Mouse (Mus musculus) monocyte, adult 2 months (primary cell): ENCODE measurements at regions not wholly inside any gene's neighbourhood (a gene's known extent, or its start where the extent isn't known, plus 50 kb on each side); places are given as distances from the start of the nearest gene placed in this dataset.

Experiments used
- DNase-seq, 2 experiments: peaks; one replicate each; pipeline ENCODE4 v3.0.0; 2022; ENCODE audit warnings: low spot score in 2 of 2, low read depth in 1 of 2

GRCm38 (mm10) chrX:106985684-106986083, 65.3 kb downstream of the Lpar4 start:
- no peak for DNase-seq

DNA sequence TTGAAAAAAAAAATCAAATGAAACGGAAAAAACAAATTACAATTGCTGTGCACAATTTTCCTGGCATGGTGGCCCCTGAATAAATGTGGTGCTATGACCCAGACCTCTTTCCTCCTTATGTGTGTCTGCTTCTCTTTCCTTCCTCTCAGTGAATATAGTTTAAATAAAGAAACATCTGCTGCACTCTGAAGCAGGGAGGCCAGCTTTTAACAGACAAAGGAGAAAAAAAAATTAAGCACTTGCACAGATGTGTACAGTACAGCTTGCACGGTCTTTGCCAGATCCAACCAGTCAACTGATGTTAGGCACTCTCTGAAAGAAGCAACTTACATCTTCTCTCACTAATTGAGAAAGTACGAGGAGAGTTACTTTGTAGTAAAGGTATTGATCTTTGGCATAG, 66.4 kb downstream of the Lpar4 start:
- no peak for DNase-seq

DNA sequence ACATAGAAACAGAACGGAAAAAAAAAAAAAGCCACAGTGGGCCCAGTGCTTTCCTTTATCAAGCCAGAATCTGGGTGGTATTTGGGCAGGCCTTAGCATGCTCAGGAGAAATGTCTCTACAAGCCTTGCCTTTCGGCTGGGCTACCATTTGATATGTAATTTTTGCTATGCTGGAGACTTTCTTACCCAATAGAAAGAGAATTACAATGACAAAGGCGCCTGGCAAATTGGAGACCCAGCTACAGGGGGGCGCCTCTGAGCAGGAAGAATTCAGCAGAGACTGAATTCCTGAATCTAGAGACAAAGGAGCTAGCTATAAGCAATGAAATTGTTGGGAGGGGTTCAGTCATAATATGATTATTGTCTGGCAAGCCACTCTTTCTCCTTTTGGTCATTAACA, 67.4 kb downstream of the Lpar4 start:
- DNase-seq: no peak

DNA sequence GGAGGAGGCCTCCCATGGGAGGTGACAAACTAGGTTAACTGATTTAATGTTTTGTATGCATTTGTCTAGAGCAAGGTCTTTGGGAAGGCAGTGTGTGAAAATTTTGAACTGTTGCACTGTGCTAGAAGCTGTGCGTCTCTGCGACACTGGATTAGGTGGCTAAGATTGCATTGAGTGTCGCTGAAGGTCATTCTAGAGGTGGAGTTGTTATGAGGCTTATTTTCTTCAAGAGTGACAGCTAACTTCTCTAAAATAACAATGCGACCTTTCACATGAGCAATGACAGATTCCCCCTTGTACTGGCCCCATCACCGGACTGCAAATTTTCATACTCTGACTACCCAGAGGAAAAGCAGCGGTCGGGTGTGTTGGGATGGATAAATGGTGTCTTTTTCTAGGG, 83.8 kb upstream of the P2ry10 start:
- DNase-seq: peak in 1 of 2 experiments; percentile 14

- DNase-seq: no peak
These were observed 79.3 kb upstream of the P2ry10 start for GRCm38 (mm10) chrX:107008968-107009367.

- DNase-seq: peak in 1 of 2 experiments; percentile 3
These were observed 75.7 kb upstream of the P2ry10 start for GRCm38 (mm10) chrX:107012615-107013014.

DNA sequence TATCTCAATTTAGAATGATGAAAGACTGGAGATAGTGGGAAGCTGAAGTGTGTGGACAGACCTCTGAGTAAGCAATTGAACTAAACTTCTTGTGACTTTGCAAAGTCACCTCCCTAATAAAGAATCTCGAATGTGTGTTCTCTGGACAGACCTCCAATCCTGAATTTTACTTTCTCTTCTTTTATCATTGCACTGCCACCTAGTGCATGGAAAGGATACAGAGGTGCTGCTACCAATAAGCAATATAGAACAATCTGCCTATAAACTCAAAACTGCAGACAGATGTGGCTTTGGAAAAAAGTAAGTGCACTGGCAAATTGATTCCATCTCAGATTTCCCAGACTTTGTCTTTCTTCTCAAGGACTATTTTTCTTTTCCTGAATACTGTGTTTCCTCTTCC, 73.0 kb upstream of the P2ry10 start:
- DNase-seq: no peak

GRCm38 (mm10) chrX:107031726-107032125, 56.6 kb upstream of the P2ry10 start:
- no peak for DNase-seq

- no peak for DNase-seq
These were observed 50.3 kb upstream of the P2ry10 start for GRCm38 (mm10) chrX:107038041-107038440.
